34 mouse cellular contexts compared by ENCODE assay signal in the genomic region with DNA sequence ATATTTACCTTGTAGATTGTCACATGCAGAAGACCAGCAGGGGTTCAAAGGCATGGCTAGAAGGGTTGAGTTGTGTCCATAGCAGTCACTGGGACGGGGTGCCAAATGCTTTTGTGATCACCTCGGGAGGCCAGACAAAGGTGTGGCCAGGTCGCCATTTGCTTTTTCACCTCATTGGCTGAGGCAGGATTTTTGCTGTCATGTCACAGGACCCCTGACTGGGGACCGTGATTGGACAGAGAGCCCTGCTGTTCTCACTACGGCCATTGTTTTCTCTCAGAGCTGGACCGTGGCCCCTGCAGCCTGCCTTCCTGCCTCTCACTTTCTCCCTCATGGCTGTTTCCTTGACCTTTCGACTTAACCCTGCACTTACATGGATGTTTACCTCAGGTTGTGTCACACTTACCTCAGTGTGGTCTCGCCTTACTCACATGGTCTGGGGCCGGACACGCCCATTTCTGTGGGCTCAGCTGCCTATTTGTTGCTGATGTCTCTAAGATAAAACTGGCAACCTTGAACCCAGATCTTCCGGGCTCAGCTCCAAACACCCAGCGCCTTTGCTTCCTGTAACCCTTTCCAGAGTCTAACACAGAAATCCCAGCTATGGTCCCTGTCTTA. TPM values are rescaled to one million over a fixed set of nuclear protein-coding genes. Genes with fewer than 3 reads are reported as not detected.
DNase-seq lines count a peak whose midpoint lies in the region; ATAC-seq and TF ChIP-seq lines count a peak whose summit lies in the region.
"Had no signal": no experiment of that assay in that cellular context is flagged by ENCODE, and none has a peak within 500 bp of the region (broad histone marks: within the 10 kb centered on the region; RNA-seq: fewer than 3 reads in every experiment).

No protein-coding gene starts in this region.

- H3K9me3 ChIP-seq in heart, embryonic 10.5 days, result no peaks in the 10 kb centered on the region
- H3K9me3 ChIP-seq in stomach, postnatal 0 days (ENCODE audit: control insufficient read depth, low read length), result no peaks in the 10 kb centered on the region
- H3K9me3 ChIP-seq: embryonic facial prominence, embryonic 10.5 days; embryonic facial prominence, embryonic 15.5 days; forebrain, embryonic 12.5 days; heart, embryonic 15.5 days; hindbrain, embryonic 12.5 days; limb, embryonic 12.5 days; midbrain, embryonic 13.5 days; neural tube, embryonic 15.5 days; stomach, embryonic 15.5 days had no signal

- H3K4me1 ChIP-seq in heart, embryonic 10.5 days, result peaks cover 17% of the 10 kb centered on the region
- H3K4me1 ChIP-seq in stomach, postnatal 0 days (replicated peaks; ENCODE audit: control insufficient read depth, insufficient read depth), result no peaks in the 10 kb centered on the region
- H3K4me1 ChIP-seq: forebrain, embryonic 12.5 days; midbrain, embryonic 13.5 days; neural tube, embryonic 15.5 days had no signal

- ATAC-seq in stomach, postnatal 0 days (ENCODE audit: low FRiP score, low TSS enrichment), result peak; percentile 69
- ATAC-seq: forebrain, postnatal 0 days; intestine, embryonic 16.5 days; lung, postnatal 0 days; midbrain, embryonic 13.5 days had no signal

- H3K4me3 ChIP-seq in heart, embryonic 10.5 days, result no peak overlapping the region
- no peak overlapping the region for H3K4me3 ChIP-seq in stomach, postnatal 0 days (ENCODE audit: low read depth, low read length)
- H3K4me3 ChIP-seq: embryonic facial prominence, embryonic 10.5 days; embryonic facial prominence, embryonic 15.5 days; forebrain, embryonic 12.5 days; heart, embryonic 15.5 days; hindbrain, embryonic 12.5 days; limb, embryonic 12.5 days; midbrain, embryonic 13.5 days; neural tube, embryonic 15.5 days; stomach, embryonic 15.5 days had no signal

- H3K27ac ChIP-seq in heart, embryonic 10.5 days, result peak overlapping the region; percentile 37; the same call in 1 of the 2 replicates
- no peak overlapping the region for H3K27ac ChIP-seq in stomach, postnatal 0 days (replicated peaks)
- H3K27ac ChIP-seq: embryonic facial prominence, embryonic 10.5 days; embryonic facial prominence, embryonic 15.5 days; forebrain, embryonic 12.5 days; heart, embryonic 15.5 days; hindbrain, embryonic 12.5 days; limb, embryonic 12.5 days; liver, embryonic 14.5 days; macrophage; midbrain, embryonic 13.5 days; neural tube, embryonic 15.5 days; stomach, embryonic 15.5 days had no signal

- no peak for DNase-seq in heart, embryonic 10.5 days (ENCODE audit: low spot score)
- DNase-seq in heart, postnatal 4 days, result no peak
- peak; percentile 40 for DNase-seq in 416B (ENCODE audit: low read depth)
- peak; percentile 89 for DNase-seq in R1 (ENCODE audit: low read depth, low spot score)
- DNase-seq in stomach, postnatal 0 days (ENCODE audit: low spot score), result no peak
- no peak for DNase-seq in frontal cortex, postnatal 10 days (ENCODE audit: low spot score in 2 of 2)
- DNase-seq in ovary, postnatal 36 days (ENCODE audit: low spot score), result no peak
- DNase-seq: adrenal gland, postnatal 25 days; cerebellum, adult 2 months; cerebellum, postnatal 25 days; forebrain, postnatal 0 days; gastrocnemius, postnatal 10 days; kidney, adult 9 months; kidney, postnatal 14 days; layer of hippocampus, adult 9-11 months; right cerebral cortex, postnatal 25 days; thymus, postnatal 14 days had no signal

- TF ChIP-seq EP300 in stomach, postnatal 0 days (optimal IDR thresholded peaks at IDR 0.05), result no peak

- H3K9ac ChIP-seq in stomach, postnatal 0 days (ENCODE audit: low read length), result no peak overlapping the region
- H3K9ac ChIP-seq: embryonic facial prominence, embryonic 15.5 days; forebrain, embryonic 12.5 days; forebrain, postnatal 0 days; heart, embryonic 15.5 days; hindbrain, embryonic 12.5 days; limb, embryonic 12.5 days; liver, embryonic 14.5 days; midbrain, embryonic 13.5 days; neural tube, embryonic 15.5 days; stomach, embryonic 15.5 days had no signal

- TF ChIP-seq CTCF in stomach, postnatal 0 days (IDR thresholded peaks at IDR 0.05; ENCODE audit: low read depth), result no peak

- 54% methylated on average over 12 of the region's 12 CpGs for WGBS in heart, embryonic 10.5 days
- WGBS in stomach, postnatal 0 days, result 64% methylated on average over 12 of the region's 12 CpGs

- no peaks in the 10 kb centered on the region for H3K36me3 ChIP-seq in heart, embryonic 10.5 days
- H3K36me3 ChIP-seq in stomach, postnatal 0 days (ENCODE audit: control insufficient read depth, insufficient read depth, low read length), result no peaks in the 10 kb centered on the region
- H3K36me3 ChIP-seq: embryonic facial prominence, embryonic 10.5 days; embryonic facial prominence, embryonic 15.5 days; forebrain, embryonic 12.5 days; heart, embryonic 15.5 days; hindbrain, embryonic 12.5 days; limb, embryonic 12.5 days; midbrain, embryonic 13.5 days; neural tube, embryonic 15.5 days; stomach, embryonic 15.5 days had no signal

- no peaks in the 10 kb centered on the region for H3K27me3 ChIP-seq in heart, embryonic 10.5 days (ENCODE audit: insufficient read depth, poor library complexity, severe bottlenecking)
- H3K27me3 ChIP-seq in stomach, postnatal 0 days (ENCODE audit: control insufficient read depth, insufficient read depth, low read length), result no peaks in the 10 kb centered on the region
- H3K27me3 ChIP-seq: embryonic facial prominence, embryonic 15.5 days; forebrain, embryonic 12.5 days; heart, embryonic 15.5 days; hindbrain, embryonic 12.5 days; limb, embryonic 12.5 days; midbrain, embryonic 13.5 days; neural tube, embryonic 15.5 days; stomach, embryonic 15.5 days had no signal

- no peak overlapping the region for H3K4me2 ChIP-seq in stomach, postnatal 0 days (replicated peaks; ENCODE audit: low read depth)
- H3K4me2 ChIP-seq: embryonic facial prominence, embryonic 15.5 days; forebrain, embryonic 12.5 days; heart, embryonic 15.5 days; hindbrain, embryonic 12.5 days; limb, embryonic 12.5 days; midbrain, embryonic 13.5 days; neural tube, embryonic 15.5 days; stomach, embryonic 15.5 days had no signal

RNA-seq across cellular contexts. Expression of a gene that starts 47.0 kb away (rescaled TPM):
- not detected in 2 replicates for polyA plus RNA-seq in heart, embryonic 10.5 days (2016; fragmentation: Nextera tagmentation; extraction: Ambion mirVana)
- total RNA-seq in heart, postnatal 4 days (2021), result not detected
- polyA plus RNA-seq in stomach, postnatal 0 days (2015; fragmentation: Nextera tagmentation; extraction: Ambion mirVana), result not detected in 2 replicates
- total RNA-seq: adrenal gland, postnatal 25 days; forebrain, postnatal 0 days; gastrocnemius, postnatal 10 days; heart, postnatal 25 days; left cerebral cortex, adult 18-20 months; left cerebral cortex, postnatal 14 days; monocyte, adult 5-6 weeks had no signal
- polyA plus RNA-seq: embryonic facial prominence, embryonic 10.5 days; embryonic facial prominence, embryonic 15.5 days; forebrain, embryonic 12.5 days; forebrain, postnatal 0 days; heart, embryonic 15.5 days; hindbrain, embryonic 12.5 days; intestine, embryonic 16.5 days; limb, embryonic 12.5 days; liver, embryonic 14.5 days; lung, postnatal 0 days; midbrain, embryonic 13.5 days; neural tube, embryonic 15.5 days had no signal

Comparison
In these comparisons a context has a peak if more than half of its experiments do, and no peak if none do; other contexts are left out.
1. DNase-seq: peak in 416B (single experiment) and R1 (single experiment); none in heart, embryonic 10.5 days (single experiment), heart, postnatal 4 days (single experiment), stomach, postnatal 0 days (single experiment), frontal cortex, postnatal 10 days (0 of 2) and ovary, postnatal 36 days (single experiment).